Mouse (Mus musculus): ENCODE data around the gene Tfap2a.

Gene Tfap2a

DNA sequence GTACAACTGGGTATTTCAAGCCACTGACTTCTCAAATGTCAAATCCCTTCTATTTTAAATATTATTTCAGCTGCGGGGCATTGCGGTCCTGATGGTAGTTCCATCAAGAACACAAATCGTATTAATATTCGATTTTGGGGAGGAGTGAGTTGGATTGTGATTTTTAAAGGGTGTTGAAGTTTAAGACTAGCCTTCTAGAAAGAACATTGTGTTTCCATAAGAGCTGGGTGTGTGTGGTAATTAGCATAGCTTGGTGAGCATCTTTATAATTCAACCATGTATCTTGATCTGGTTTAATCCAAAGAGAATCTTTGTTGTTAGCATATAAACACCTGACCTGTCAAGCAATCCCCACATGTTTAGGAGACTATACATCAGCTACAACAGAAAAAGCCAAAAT is 24.9 kb downstream of the Tfap2a start:
- DNase-seq (ENCODE audit: low read depth, low spot score), result no peak

DNA sequence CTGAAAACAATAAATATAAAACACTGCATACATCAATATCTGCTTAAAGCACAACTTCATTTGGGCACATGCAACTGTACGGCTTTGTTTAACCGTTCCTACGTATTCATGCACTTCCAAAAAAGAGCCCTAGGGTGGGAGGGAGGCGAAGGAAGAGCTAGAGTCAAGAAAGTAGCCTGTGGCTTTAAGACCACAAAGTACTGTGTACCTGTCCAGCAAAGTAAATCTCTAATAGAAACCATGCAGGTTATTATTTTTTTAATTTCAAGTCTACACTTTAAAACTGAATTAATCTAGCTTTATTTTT is 25.7 kb downstream of the Tfap2a start:
- DNase-seq (ENCODE audit: low read depth, low spot score), result no peak

DNA sequence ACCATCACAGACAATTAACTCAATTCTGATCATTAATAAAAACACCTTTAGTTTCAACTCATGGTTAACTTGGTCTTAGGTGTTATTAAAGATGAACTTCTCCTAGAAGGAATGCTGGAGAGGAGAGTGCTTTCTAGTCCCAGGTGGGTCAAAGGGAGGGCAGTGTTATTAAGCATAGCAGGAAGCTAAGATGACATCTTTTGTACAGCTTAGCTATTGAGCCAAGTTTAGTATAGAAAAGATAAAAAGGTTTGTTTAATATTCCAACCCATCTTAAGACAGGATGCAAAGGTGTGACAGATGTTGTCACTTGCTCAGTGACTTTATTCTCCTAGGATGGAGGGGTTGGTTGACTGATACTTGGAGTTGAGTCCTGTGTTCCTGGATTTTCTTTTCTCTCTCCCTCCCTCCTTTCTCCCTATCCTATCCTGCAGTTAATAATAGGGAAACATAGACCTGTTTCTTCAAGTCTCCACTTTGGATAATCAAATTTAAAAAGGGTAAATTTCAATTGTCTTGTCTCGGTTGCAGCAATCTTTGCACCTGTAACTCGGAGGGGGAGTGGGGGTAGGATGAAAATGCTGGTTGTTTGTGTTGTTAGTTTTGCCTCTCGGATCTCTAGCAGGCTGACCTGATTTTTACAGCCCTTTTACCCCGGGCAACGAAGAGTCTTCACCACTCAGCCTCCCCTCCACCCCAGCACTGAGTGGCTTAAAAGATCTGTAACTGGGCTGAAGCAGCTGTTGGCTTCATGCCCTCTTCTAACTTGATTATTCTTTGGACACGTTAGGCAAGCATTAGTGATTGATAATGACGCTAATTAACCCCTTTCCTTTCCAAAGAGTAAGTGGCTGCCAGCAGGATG is 26.3 kb downstream of the Tfap2a start:
- DNase-seq (ENCODE audit: low read depth, low spot score), result no peak

DNA sequence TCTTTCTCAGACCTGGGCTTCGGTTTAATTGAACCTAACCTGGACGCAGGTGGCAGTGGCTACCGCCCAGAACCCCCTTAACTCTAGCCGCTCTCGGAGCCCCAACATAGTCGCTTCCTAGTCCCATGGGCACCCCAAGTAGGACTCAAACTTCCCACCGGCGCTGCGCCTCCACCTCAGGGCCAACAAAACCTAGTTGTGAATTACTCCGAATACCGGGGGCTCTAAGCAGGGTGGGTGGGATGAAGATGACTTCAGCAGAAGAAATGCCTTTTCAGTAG is 28.2 kb downstream of the Tfap2a start:
- DNase-seq (ENCODE audit: low read depth, low spot score), result no peak

DNA sequence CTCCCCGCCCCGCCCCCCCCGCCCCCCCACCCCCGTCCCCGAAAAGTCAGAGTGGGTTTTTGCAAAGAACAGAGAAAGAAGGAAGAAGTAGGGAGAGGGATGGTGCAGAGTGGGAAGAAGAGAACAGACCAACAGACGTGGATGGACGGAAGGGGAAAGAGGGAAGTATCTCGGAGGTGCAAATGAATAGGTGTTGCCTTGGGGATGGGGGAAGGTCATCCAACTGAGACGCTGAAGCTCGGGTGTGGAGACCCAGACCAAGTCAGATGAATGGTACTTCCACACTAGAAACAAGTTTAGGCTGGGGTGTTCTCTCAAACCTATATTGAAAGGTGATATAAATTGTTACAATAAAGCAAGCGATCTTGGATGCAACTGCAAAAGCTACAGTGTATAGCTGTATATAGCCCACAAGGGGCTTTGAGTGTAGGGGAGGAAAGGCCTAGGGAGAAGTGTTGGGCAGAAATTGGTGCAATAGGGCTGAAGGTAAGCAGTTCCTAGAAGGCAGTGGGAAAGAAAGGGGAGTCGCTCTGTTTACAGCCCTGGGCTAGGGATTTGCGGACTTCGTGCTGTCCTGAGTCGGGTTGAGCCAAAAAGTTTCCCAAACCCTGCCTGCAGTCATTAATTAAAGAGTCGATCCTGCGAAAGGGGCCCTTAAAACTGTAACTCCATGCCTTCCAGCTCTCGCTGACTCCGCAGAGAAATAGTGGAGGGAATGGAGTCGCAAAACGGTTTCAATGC is 28.7 kb downstream of the Tfap2a start:
- no peak for DNase-seq (ENCODE audit: low read depth, low spot score)

DNA sequence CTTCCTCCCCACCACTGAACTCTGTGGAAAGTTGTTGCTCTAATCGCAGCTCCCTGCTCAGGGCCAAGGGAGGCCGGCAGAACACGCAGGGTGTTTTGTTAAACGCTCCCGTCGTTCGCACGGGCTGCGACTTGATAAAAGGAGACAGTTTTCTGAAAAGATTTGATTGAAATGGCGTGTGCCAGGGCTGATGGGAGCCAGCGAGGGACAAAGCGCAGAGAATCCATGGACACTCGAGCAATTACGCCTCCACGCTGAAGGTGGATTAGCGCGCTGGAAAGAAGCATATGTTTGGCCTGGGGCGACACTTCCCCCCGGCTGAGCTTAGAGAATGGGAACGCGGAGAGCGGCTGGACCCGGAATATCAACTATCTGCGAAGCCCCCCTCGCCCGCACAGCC is 29.3 kb downstream of the Tfap2a start:
- DNase-seq (ENCODE audit: low read depth, low spot score), result no peak

DNA sequence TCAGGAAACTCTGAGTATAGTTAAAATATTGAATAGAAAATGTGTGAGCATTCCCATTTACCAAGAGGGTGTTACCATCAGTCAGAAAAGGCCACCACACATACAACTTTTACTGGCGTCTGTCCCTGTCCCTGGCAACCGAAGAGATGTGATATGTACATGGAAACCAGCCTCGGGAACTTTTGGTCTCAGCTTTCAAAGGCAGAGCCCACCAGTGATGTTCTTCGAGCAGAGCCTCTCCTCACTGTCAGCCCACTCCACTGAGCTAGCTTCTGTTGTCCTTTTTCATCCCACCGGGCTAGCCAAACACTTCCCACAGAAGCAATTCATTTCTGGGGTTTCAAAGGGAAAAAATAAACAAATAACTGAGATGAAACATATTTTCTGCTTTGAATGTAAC is 29.9 kb downstream of the Tfap2a start:
- no peak for DNase-seq (ENCODE audit: low read depth, low spot score)

DNA sequence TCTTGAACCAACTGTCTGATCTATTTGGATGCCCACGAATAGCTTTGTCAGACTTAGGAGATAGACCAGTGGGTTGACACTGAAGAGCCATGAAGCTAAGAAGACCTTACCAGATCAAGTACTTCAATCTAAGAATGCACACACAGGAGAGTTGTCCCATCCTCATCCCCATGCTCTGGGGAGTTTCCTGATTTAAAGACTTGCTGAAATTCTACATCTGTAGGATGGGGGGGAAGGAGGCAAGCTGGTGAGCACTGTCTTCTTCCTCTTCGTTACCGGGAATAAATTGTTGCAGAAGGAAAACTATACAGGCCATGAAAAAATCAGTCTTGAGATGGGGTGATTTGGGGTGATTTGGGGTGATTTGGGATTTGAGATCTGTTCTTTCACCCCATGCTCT is 30.5 kb downstream of the Tfap2a start:
- DNase-seq (ENCODE audit: low read depth, low spot score), result no peak

DNA sequence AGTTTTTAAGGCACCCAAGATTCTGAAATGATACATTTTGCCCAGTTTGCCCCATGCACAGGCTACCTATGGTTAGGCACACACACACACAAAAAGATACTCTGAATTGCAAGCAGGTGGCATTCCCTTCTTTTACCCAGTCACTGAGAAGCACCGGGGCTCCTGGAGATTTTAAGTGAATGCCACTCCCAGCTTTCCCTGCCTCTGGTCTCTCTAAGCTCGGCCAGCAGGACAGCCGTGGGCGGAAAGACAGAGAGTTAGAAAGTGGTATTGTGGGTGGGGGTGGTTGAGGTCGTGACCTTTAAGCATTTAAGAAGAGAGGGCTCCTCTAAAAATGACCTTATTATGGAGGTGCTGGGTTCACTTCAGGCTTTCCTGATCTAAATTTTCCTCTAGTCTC is 31.6 kb downstream of the Tfap2a start:
- DNase-seq (ENCODE audit: low read depth, low spot score), result no peak

DNA sequence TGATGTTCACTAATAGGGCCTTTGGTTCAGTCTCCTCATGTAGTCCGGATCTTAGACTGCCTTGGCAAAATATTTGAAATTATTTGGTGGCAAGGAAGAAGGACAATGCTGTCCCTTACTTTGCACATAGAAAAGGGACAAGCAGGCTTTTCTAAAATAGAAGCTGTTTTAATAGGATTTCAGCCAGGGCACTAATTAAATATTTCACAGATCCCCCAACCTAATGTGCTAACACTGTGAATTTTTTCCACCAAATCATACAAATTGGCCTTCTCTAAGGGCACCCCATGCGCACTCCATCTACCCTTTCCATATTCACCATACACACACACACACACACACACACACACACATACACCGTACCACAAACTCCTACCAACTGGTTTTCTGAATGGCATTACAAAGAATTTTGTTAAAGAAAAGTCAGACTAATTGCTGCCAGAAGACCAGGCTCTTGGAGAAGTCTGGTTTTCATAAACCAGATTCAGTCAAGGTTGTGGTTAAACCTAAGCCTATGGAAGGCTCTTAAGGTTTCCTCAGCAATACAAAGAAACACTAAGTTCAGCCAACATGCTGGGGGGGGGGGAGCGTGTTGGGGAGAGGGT is 32.3 kb downstream of the Tfap2a start:
- no peak for DNase-seq (ENCODE audit: low read depth, low spot score)

DNA sequence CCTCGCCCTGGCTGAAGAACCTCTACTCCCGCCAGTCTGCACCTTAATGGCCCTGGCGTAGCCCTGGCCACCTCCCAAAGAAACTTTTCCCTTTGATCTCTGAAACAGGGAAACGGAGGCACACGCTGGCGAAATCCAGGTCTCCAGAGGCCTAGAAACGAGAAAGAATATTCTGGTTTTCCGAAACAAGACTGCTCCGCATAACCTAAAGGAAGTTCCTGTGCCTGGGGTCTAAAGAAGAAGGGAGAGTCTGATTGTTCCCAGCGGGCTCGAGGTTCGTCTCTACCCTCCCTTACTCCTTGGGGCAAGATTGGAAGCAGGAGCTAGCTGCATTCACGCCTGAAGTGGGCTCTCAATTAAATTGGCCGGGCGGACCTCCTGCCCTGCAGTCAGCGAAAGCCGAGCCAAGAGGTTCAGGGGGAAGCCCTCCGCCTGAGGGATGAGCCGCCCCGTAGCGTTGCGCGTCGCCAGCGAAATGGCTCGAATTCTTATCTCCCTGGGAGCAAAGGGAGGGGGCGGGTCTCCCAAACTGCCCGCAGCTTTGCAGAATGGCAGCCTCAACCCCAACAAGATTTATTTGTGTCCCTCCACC is 33.2 kb downstream of the Tfap2a start:
- DNase-seq (ENCODE audit: low read depth, low spot score), result no peak

DNA sequence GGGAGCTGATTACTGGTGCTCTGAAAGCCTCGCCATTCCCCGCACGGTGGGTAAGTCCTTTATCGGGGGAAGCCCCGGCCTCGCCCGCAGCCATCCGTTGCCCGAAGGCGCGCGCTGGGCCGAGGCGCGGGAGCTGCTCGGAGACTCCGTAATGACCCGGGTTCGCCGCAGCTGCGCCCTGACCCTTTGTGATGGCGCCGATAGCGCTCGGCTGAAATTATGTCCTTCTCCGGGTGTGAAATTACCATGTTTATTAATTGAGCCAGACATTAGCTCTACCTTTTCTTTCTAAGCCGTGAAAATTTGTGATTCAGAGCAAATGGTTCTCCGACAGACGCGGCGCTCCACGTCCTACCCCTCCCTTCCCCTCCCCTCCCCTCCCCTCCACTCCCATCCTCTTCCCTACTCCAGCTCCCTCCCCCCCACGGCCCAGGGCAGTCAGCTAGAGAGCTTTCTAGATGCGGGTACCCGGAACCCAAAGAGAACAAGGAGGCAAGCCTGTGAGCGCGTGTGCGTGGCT is 34.1 kb downstream of the Tfap2a start:
- no peak for DNase-seq (ENCODE audit: low read depth, low spot score)

DNA sequence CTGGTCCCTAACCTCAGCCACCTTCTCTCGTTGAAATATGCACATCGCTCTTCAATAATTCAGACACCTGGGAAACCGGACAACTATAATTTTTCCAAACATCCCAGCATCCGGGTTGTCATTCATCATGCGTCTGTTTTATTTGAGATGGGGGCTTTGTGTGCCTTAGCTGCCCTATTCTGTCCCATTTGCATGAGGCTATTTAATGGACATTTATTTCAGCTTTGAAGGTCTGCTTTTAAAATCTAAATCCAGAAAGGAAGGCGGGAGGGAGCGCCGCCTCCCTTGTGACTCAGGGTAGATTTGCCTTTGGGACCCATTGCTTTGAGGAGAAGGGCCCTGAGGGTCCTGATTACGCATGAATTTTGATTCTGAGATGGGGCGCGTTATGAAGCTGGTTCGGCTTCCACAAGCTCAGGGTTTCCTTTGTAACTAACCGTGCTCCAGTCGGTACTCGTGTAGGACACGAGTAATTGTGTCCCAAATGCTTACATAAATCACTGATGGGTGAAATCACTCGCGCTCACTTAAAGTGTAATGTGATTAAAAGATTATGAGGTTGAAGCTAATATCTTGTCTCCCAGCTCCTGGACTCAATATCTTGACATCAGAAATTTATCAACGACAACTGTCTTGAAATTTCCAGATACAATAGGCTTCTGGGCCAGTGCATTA is 34.9 kb downstream of the Tfap2a start:
- DNase-seq (ENCODE audit: low read depth, low spot score), result no peak

DNA sequence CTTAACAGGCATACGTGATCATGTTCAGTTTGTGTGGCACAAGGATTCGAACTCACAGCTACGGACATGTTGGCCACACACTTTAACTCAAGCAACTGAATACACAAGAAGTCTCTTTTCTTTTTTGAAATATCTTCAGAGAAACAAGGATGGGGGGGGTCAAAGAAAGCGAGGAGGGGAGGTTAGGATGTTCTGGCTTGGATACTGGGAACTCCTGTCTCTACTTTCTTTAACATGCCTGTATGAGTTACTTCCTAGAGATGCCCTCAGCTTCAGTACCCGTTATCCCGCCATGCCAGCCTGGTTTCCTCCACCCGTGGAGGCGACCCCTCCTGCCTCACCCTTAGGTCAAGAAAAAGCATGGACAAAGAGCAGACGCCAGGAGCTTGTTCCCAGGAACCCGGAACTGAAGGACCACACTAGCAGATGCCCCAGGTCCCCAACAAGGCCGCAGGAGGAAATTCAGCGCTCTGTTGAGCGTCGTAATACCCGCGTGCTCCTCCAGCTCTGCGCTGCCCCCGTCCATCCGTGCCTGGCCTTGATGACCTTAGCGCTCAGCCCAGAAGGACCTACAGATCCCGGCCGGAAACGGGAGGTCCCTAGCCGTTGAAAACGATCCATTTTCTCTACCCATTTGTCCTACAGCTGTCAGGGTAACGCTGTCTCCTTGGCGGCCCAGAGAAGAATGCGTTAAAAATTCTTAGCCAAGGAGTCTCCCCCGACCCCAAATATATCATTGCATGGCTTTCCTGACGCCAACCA is 35.6 kb downstream of the Tfap2a start:
- DNase-seq (ENCODE audit: low read depth, low spot score), result no peak

DNA sequence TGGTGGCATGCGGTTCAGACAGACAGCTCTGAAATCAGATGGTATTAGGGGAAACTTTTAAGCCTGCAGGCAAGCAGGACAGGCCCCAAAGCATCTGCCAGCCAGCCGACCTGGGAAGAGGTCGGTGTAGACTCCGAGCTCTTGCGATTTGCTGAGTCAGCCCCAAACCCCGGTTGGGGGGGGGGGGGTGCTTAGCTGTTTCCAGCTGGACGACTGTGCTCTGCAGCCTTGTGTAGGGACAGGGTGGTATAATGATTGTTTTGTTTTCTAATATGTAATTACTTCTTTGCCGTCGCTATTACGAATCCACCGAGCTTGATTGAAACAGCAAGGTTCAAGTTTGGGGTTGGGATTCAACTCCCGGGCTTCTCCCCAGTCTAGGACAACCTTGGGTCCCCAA is 36.5 kb downstream of the Tfap2a start:
- DNase-seq (ENCODE audit: low read depth, low spot score), result no peak

DNA sequence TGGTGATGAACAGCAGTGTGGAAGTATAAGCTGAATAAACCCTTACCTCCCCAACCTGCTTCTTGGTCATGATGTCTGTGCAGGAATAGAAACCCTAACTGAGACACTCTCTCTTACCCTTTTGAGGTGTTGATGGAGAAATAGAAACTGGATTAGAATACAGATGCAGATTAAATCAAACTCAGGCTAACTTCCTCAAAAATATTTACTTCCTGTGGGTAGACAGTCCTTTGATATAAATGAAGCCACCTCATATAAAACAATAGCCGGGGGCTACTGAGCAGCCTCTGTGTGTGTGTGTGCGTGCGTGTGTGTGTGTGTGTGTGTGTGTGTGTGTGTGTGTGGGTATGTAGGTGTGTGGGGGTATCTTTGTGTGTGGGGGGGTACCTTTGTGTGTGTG is 52.4 kb downstream of the Tfap2a start:
- no peak for DNase-seq (ENCODE audit: low read depth, low spot score)

DNA sequence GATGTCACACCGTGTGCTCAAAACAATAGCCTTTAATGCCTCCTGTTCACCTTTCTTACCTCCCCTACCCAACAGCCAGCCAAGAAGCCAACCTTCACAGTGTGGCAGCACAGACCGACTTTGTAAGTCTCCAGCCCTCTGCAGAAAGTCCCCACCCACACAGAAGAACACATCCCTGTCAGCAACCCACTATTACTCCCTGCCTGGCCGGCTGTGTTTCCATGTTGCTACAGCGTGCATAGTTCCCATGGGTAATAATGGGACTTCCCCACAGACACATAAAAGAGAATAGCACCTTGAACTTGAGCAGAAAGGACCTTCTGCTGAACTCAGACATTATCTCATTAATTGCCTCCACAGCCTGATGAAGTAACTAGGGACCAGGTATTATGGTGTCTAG is 61.4 kb downstream of the Tfap2a start:
- no peak for DNase-seq (ENCODE audit: low read depth, low spot score)
